Mouse (Mus musculus) spleen, adult 18-20 months (tissue): ENCODE data around the gene Prex1.
A peak's percentile ranks its signal among the peaks of the same experiment; 100 is the strongest.
"Not testable (repeated sequence)": the region's sequence is repeated elsewhere in the genome, so short reads cannot be mapped to it uniquely, and the experiment has no call there.

Experiments
- DNase-seq, 2 experiments: peaks; one replicate each; pipeline ENCODE4 v3.0.0; 2022; ENCODE audit warnings: mixed read lengths in 2 of 2

Prex1 gene

DNA sequence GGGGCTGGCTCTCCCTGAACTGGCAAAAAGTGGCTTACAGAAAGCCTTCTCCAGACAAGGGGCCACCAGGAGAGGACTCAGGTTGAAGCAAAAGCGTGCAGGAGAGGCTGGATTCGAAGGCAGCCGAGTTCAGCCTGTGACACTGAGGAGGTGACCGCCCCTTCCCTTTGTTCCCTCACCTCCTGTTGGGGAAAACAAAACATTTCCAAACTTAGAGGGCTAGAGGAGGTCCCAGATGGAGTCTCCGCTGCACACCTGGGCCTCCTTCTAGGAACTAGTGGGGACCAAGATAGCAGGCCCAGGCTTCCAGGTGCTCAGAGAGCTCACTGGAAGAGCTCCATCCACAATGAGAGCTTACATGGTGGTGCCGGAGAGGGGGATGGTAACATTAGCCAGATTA is 161.0 kb downstream of the Prex1 start:
- DNase-seq: no peak

- no peak for DNase-seq
Observed at GRCm38 (mm10) chr2:166551831-166552498, 161.7 kb downstream of the Prex1 start.

DNA sequence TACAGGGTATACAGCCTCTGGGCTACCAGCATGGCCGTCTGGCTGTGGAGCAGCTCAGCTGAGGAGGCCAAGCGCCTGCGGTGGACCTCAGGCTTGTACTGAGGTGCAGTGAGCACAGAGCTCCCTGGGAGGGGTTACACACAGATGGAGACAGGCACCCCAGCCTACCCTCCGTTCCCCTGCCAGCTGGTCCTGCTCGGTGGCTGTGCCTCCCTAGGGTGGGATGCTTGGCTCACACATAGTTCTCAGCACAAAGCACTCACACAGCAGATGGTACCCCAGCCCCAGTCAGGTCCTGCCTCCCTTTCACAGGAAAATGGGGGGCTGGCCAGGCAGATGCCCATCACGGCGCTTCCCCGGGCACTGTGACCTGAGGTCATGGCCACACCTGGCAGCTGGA is 163.8 kb downstream of the Prex1 start:
- no peak for DNase-seq

DNA sequence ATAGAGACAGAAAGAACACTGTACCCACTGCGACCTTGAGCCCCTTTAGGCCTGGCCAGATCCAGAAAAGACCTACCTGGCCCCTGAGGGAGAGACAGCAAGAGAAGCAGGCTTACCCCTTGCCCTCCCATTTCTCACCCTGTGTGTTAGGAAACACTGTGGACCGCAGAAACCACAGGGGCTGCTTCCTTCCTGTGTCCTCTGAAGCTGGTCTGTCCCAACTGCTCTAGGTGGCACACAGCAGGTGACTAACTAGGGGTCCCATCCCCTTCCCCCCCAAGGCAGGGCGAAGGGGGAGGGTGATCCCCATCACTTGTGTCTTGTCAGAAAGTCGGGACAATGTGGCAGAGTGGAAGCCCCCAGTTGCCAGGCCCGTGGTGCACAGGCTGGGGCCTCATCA is 164.6 kb downstream of the Prex1 start:
- DNase-seq: peak in 1 of 2 experiments; percentile 25

- DNase-seq: no peak
Observed at GRCm38 (mm10) chr2:166545580-166545979, 168.1 kb downstream of the Prex1 start.

GRCm38 (mm10) chr2:166544575-166545251 is 168.9 kb downstream of the Prex1 start:
- DNase-seq: no peak

DNA sequence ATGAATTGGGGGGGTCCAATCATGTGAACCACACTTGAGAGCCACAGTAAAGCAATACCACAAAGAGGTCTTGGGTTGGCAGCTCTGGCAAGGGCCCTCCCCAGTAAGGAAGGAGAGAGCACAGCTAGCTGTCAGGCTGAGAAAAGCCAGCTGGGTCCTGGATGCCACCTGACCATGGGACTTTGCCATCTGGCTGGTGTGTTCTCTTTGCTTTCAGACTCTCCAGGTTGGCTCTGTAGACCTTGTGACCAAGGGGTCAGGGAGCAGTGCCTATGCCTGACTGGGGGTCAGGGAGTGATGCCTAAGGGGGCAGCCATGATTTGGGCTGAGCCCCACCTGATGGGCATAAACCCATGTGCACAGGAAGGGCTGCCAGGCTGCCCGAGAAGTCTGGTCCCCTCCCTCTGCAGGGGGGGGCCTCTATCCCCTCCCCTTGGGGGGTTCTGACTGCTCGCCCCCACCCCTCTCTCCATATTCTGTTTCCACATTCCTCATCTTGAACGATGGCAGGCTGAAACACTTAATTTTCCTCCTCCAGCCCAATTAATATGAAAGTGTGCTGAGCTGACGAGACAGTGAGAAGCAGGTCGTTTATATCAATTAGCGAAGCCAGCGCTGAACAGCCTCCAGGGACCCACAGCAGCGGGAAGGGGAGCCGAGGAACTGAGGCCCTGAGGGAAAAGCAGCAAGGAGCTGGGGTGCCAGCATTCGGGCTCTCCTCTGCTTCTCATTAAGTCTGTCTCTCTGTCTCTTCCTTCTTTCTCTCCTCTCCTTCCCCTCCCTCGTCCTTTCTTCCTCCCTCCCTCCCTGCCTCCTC is 172.3 kb downstream of the Prex1 start:
- no peak for DNase-seq

- DNase-seq: no peak
Observed at GRCm38 (mm10) chr2:166540216-166540615, 173.4 kb downstream of the Prex1 start.

DNA sequence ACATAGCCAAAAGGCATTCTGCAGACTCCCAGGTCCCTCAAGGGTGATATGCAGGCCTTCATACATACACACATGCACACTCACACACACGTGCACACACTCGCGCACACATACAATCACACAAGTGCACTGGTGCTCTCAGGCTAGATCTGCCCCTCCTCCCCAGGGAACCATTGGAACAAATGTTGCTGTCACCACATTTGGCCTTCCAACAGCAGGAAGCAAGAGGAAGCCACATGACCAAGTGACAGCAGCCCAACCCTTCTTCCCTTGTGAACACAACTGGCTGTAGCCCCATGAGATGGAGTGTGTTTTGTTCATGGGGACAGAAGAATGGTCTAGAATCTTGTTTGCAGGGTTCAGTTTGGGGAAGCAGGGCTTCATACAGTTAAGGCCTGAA is 176.7 kb downstream of the Prex1 start:
- no peak for DNase-seq

DNA sequence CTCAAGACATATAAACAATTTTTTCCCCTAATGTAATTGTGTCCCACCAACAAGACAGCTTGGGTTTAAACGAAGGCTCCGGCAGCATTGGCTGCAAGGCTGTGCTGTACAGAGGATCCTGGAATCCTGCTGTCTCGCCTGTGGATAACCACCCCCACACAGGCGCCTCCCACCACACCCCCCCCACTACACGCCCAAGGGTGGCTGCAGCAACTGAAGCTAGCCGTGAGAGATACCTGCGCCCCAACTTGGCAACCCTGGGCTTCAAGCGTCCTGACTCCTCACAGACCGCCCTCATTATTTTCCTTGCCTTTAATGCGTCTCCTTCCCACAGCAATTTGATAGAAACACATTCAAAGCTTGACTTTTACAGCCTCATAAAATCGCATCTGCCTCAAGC is 178.1 kb downstream of the Prex1 start:
- no peak for DNase-seq

DNA sequence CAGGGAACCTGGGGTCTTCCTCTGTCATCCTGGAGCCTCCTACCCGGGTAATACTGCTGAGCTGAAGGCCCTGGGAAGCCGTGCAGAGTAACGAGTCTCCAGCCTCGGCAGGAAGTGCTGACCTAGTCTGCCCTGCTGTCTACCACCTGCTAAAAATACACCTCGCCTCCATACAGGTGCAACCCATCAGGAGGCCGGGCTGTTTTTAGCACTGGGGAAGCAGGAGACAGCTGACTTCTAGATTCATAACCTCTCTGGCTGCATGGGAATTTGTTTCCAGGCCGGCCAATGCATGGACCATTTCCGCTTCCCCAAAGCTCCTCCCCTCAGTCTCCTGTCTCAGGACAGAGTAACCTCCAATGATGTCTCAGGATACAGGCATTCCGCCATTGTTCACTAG is 187.4 kb downstream of the Prex1 start:
- no peak for DNase-seq

- no peak for DNase-seq
Observed at GRCm38 (mm10) chr2:166523156-166523890, 190.3 kb downstream of the Prex1 start.

- no peak for DNase-seq
Observed at GRCm38 (mm10) chr2:166522612-166523120, 191.0 kb downstream of the Prex1 start.

DNA sequence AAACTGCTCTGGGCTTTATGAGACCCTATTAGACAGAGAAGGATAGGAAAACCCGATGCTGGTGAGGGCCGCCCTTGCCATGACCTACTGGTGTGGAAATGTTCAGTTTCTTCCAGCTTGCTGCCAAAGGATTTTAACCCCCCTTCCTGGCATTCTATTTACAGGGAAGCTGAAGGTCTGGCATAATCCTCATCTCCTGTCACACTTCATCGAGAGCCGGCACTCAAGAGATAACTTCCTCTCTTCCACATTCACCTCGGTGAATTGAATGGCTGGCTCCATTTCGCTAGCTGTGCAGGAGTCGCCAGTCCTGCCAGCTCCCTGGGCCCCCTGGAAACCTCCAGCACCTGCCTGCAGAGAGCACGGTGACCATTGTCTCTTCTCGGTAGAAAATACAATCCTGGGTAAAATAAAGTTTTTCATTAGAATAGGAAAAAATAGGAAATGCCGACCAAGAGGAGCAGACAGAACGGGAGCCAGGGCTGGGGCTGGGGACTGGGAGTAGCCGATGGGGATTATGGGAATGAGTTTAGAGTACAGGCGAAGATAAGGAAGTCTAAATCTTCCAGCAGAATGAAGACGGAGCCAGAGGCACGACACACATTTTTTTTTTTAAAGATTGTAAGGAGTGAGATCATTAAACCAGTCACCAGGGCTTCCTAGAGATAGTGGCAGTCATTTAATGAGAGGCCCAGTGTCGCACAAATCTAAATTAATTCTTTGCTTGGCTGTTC is 191.6 kb downstream of the Prex1 start:
- no peak for DNase-seq

DNA sequence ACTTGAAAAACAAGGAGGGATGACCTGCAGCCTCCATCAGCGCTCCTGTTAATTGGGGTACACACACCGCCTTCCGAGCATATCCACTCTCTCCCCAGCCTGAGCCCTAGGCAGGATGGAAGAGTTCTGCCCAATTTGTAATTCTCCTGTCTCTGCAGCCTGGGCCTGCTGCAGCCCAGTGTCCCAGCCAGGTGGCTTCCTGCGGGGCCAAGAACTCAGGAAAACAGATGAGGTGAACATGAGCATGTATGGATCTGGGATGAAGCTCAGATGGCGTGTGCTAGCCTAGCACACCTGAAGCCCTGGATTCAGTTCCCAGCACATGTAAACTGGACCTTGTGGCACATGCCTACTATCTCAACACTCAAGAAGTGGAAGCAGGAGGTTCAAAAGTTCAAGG is 192.2 kb downstream of the Prex1 start:
- no peak for DNase-seq

DNA sequence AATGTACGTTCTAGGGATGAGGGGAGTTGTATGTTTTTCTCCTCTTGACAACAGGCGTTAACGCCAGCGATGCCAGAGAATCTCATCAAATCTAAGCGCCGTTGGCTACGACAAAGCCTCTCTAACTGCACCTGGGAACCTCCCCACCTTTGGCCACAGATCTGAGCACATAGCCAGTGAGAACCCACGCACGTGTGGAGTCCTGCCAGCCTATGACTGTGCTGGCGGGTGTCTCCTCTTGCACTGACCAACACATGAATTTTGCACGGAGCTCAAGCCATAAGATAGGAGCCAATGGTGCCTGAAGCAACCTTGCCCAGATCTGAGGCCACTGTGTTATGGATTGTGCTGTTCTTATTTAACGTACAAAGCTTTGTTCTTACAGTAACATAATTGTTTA is 193.1 kb downstream of the Prex1 start:
- DNase-seq: no peak

GRCm38 (mm10) chr2:166517392-166518174 is 196.0 kb downstream of the Prex1 start:
- not testable (repeated sequence) for DNase-seq

GRCm38 (mm10) chr2:166516818-166517353 is 196.7 kb downstream of the Prex1 start:
- DNase-seq: no peak
